Mouse (Mus musculus) cerebellum, adult 2 months (tissue): ENCODE measurements around the gene Elmo1.

Source experiments
- CTCF ChIP-seq: fragments of 200-500 bp; IDR thresholded peaks from 2 replicates; pipeline ENCODE4 v1.5.1; 2011; ENCODE audit warnings: low read depth, mild to moderate bottlenecking, control low read depth, low read length, moderate library complexity, borderline replicate concordance; ENCODE audit not compliant: insufficient read depth
- POLR2A ChIP-seq: fragments of 200-500 bp; IDR thresholded peaks from 2 replicates; pipeline ENCODE4 v1.6.1; 2011; ENCODE audit warnings: low read length, control low read depth, borderline replicate concordance; ENCODE audit not compliant: insufficient read depth

GRCm38 (mm10) chr13:20061031-20061430 lies 29.4 kb upstream of the Elmo1 start:
- TF ChIP-seq CTCF (no peak), POLR2A (no peak)
